Mouse (Mus musculus): ENCODE measurements around the gene Pgls.

- TF ChIP-seq CTCF (conservative IDR thresholded peaks at IDR 0.05; ENCODE audit: low read length) (no peak), NANOG (IDR thresholded peaks at IDR 0.05; ENCODE audit: borderline replicate concordance, low read length) (no peak)
Measured at GRCm38 (mm10) chr8:71602666-71603334, 10.8 kb downstream of the Pgls start.

Data from E14TG2a.4 (cell line).